Mouse (Mus musculus): Measurements from ENCODE around the gene Tmtc1.

Gene Tmtc1

GRCm38 (mm10) chr6:148373444-148373843 lies 70.7 kb downstream of the Tmtc1 start:
- no peak for DNase-seq (ENCODE audit: low read depth, low spot score)

DNA sequence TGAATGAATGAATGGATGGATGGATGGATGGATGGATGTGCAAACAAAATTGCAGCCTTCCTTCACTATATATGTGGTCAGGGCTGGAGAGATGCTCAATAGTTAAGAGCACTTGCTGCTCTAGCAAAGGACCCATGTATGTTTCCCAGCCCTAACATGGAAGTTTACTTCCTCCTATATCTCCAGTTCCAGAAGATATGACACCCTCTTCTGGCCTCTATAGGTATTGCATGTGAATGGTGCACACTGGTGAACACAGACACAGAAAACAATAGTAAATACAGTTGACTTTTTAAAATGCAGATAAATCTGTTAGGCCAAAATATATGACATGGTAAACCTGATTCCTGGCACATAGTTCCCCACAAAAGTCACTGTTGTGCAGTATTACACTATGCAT lies 73.0 kb downstream of the Tmtc1 start:
- DNase-seq (ENCODE audit: low read depth, low spot score), result peak; percentile 67

GRCm38 (mm10) chr6:148367094-148367539 lies 77.1 kb downstream of the Tmtc1 start:
- no peak for DNase-seq (ENCODE audit: low read depth, low spot score)

GRCm38 (mm10) chr6:148366629-148367028 lies 77.6 kb downstream of the Tmtc1 start:
- no peak for DNase-seq (ENCODE audit: low read depth, low spot score)

- DNase-seq (ENCODE audit: low read depth, low spot score), result no peak
Observed at GRCm38 (mm10) chr6:148363162-148363561, 81.0 kb downstream of the Tmtc1 start.

DNA sequence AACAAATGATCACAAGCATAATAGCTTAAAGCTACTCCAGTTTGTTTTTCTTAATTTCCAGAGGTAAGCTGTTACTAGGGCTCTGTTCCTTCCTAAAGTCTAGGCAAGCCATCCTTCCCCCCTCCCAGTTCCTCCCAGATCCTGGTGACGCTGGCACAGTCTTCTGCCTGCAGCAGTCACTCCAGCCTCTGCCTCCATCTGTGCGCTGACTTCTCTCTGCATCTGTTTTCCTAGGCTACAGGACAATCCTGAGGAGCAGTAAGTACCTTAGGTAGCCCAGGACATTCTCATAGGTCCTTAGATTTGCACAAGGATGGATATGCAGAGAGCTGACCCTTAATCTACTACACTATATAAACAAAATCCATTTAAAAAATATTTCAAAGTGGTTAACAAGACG lies 81.7 kb downstream of the Tmtc1 start:
- DNase-seq (ENCODE audit: low read depth, low spot score), result no peak

DNA sequence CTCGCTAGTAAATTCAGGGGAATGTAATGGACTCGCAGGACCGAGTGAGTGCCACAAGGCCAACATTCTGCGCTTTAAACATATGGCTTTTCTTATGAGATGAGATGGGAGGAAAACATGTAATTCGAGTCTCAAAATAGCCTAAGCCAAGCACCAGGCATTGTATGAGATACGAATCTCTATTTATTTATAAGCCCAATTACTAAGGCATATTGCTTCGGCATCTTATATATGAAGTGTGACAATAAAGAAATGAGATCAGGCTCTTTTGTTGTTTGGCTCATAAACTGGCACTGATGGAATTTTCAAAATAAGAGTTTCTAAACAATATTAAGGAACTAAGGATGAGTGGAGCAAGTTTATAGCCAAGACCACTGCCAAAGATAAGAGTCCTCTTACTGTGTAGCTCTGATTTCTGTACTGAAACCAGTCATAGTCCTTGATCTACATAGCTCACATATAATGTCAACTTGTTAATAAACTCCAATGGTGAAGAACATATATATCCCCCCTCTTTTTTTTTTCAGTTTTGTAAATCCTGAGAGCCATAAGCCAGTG lies 84.8 kb downstream of the Tmtc1 start:
- no peak for DNase-seq (ENCODE audit: low read depth, low spot score)

GRCm38 (mm10) chr6:148358580-148359246 lies 85.5 kb downstream of the Tmtc1 start:
- DNase-seq (ENCODE audit: low read depth, low spot score), result peak; percentile 95

GRCm38 (mm10) chr6:148356141-148356540 lies 88.0 kb downstream of the Tmtc1 start:
- DNase-seq (ENCODE audit: low read depth, low spot score), result peak; percentile 33

- DNase-seq (ENCODE audit: low read depth, low spot score), result peak; percentile 95
Observed at GRCm38 (mm10) chr6:148354509-148355474, 89.4 kb downstream of the Tmtc1 start.

DNA sequence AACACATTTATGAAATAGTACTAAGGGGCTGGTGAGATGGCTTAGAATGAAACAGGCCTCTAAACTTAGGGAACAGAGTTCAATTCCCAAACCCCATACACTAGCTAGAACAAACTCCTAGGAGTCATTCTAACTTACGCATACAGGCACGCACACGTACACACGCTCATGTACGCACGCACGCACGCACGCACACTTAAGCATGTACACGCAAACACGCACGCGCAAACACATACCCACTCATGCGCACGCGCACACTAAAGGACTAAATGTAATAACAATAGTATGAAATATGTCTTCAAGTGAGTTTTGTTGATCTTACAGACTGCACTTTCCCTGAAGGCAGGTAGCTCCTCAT lies 90.1 kb downstream of the Tmtc1 start:
- DNase-seq (ENCODE audit: low read depth, low spot score), result peak; percentile 97

DNA sequence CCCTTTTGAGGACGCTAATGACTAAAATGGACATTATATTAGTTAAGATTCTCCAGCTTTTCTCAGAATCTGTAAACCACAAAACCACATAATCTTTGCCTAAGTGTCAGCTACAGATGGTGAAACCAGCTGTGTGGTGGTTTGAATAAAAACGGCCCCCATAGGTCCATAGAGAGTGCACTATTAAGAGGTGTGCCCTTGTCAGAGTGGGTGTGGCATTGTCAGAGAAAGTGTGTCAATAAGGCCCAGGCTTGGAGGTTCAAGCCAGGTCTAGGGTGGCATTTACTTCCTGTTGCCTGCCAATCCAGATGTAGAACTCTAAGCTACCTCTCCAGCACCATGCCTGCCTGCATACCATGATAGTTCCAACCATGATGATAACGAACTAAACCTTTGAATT lies 99.2 kb downstream of the Tmtc1 start:
- no peak for DNase-seq (ENCODE audit: low read depth, low spot score)

- no peak for DNase-seq (ENCODE audit: low read depth, low spot score)
Observed at GRCm38 (mm10) chr6:148342191-148342590, 102.0 kb downstream of the Tmtc1 start.

- no peak for DNase-seq (ENCODE audit: low read depth, low spot score)
Observed at GRCm38 (mm10) chr6:148341765-148342164, 102.4 kb downstream of the Tmtc1 start.

- peak; percentile 32 for DNase-seq (ENCODE audit: low read depth, low spot score)
Observed at GRCm38 (mm10) chr6:148338326-148338957, 105.7 kb downstream of the Tmtc1 start.

DNA sequence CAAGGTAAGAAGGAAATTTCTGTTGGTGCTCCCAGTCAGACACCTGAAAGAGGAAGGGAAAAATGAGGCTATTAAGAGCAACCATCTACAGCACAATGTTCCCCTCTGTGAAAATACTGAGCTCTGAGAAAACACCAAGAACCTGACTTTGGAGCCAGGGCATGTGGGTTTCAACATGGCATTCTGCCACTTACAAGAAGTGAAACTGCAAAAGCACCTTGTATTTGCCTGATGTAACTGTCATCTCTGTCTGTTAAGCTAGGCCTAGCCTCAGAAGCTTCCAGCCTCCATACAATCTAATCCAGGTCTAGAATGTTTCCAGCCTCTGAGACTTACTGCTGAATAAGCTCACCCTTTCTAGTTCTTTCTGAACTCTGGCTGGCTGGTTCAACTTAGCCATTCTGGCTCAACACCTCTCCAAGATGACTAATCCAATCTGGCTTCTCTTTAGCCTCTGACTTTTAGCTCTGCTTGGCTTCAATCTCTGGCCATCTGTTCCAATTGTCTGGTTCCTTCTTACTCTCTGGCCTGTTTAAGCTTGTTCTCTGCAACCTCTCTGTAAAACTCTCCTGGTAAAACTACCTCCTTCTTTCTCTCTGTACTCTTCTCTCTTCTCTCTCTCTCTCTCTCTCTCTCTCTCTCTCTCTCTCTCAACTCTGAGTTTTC lies 107.8 kb downstream of the Tmtc1 start:
- no peak for DNase-seq (ENCODE audit: low read depth, low spot score)

DNA sequence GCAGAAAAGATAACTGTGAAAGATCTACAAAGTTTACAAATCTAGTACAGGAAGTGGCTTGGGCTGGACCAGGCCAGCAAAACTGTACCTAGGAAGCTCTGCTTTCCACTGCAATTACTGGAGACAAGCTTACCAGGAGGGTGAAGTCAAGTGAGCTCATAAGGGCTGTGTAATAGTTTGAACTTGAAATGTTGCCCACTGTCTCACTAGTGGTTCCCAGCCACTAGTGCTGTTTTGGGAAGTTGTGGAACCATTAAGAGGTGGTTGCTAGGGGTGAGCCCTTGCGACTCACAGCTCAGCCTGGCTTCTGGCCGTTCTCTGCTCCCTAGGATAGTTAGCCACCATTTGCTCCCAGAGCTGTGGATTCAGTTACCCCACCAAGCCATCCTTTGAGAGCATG lies 112.3 kb downstream of the Tmtc1 start:
- DNase-seq (ENCODE audit: low read depth, low spot score), result no peak

DNA sequence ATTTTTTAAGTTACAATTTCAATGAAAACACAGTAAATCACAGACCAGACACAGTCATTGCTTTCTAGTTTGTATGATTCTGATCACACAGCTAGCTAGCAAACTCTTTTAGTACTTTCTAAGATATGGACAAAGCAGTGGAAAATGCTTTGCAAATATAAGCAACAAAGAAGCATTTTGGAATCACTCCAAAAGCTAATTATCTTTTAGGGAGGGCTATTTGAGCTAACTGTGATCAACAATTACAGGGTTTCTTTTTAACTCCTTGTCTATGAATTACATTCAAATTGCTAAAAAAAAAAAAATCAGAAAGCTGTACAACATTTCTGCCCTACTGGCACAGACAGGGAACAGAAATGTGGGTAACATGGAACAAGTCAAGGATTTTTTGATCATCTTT lies 114.2 kb downstream of the Tmtc1 start:
- no peak for DNase-seq (ENCODE audit: low read depth, low spot score)

DNA sequence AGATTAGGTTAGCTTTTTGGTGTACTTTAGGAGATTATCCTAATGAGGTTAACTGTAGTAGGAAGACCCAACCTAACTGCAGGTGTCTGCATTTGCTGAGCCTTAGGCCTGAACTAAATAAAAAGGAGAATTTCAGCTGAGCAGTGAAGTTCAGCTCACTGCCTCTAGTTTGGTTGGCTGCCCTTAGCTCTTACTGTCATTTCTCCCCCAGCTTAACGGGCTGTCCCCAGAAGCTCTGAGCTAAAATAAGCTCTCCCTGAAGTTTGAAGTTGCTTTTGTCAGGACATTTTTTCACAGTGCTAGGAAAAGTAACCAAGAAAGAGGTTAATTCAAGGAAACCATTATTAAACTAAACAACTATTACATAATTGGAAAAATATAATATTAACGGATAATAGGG lies 115.3 kb downstream of the Tmtc1 start:
- no peak for DNase-seq (ENCODE audit: low read depth, low spot score)

DNA sequence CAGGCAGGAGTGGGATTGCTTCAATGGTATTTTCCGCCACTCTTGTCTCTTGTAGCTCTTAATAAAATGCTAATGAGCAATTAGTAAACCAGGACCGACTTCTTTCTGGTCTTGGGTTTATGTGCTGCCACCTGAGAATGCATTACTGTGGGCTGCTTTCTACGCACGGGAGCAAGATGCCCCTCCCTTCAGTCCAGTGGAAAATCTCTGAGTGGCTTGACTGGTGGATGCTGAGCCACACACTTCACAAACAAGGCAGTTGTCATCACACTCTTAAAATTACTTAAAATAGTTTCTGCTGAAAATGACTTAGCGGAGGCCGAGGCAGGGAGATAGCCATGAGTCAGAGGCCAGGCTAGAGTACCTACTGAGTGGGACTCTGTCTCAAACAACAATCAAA lies 116.1 kb downstream of the Tmtc1 start:
- no peak for DNase-seq (ENCODE audit: low read depth, low spot score)

- no peak for DNase-seq (ENCODE audit: low read depth, low spot score)
Observed at GRCm38 (mm10) chr6:148318736-148319135, 125.5 kb downstream of the Tmtc1 start.
